Mouse (Mus musculus) intestine, postnatal 0 days (tissue): Measurements from ENCODE around the gene Cdk14. TPM values are rescaled to one million over a fixed set of nuclear protein-coding genes. Genes with fewer than 3 reads are reported as not detected.

Experiments
- ATAC-seq: fragments of 200-750 bp; cut with Nextera tagmentation; 2 replicates; pipeline ENCODE4 v1.8.0; 2017; ENCODE audit warnings: mild to moderate bottlenecking, moderate TSS enrichment, moderate library complexity
- H3K27ac ChIP-seq: fragments of 300-500 bp; sonication (generic); 2 replicates; pipeline ENCODE4 v1.5.1; 2014; ENCODE audit warnings: mild to moderate bottlenecking, low read depth, low read length, moderate library complexity
- H3K27me3 ChIP-seq: fragments of 300-500 bp; sonication (generic); replicated peaks from 2 replicates; pipeline ENCODE4 v1.6.1; 2014; ENCODE audit warnings: low read length, mixed read lengths; ENCODE audit not compliant: control insufficient read depth, insufficient read depth
- H3K36me3 ChIP-seq: fragments of 300-500 bp; sonication (generic); 2 replicates; pipeline ENCODE4 v1.6.1; 2014; ENCODE audit warnings: mild to moderate bottlenecking, moderate library complexity; ENCODE audit not compliant: control insufficient read depth, insufficient read depth
- H3K4me1 ChIP-seq: fragments of 300-500 bp; sonication (generic); replicated peaks from 2 replicates; pipeline ENCODE4 v1.6.1; 2014; ENCODE audit warnings: antibody characterized with exemption, low read length, mixed read lengths; ENCODE audit not compliant: control insufficient read depth, insufficient read depth
- H3K4me2 ChIP-seq: fragments of 300-500 bp; sonication (generic); replicated peaks from 2 replicates; pipeline ENCODE4 v1.6.1; 2014; ENCODE audit warnings: low read depth, mild to moderate bottlenecking, moderate library complexity
- H3K4me3 ChIP-seq: fragments of 300-500 bp; sonication (generic); 2 replicates; pipeline ENCODE4 v1.5.1; 2014; ENCODE audit warnings: low read depth, low read length
- H3K9ac ChIP-seq: fragments of 300-500 bp; sonication (generic); 2 replicates; pipeline ENCODE4 v1.6.1; 2014; ENCODE audit warnings: mild to moderate bottlenecking, low read depth, low read length
- H3K9me3 ChIP-seq: fragments of 300-500 bp; sonication (generic); 2 replicates; pipeline ENCODE4 v1.6.1; 2016; ENCODE audit warnings: mixed run types; ENCODE audit not compliant: control insufficient read depth
- CTCF ChIP-seq: sonication (generic); IDR thresholded peaks from 2 replicates; pipeline ENCODE4 v1.5.1; 2016; ENCODE audit warnings: low read depth, mild to moderate bottlenecking, control low read depth, antibody characterized with exemption, moderate library complexity
- WGBS: fragments of 180-500 bp; shearing (Covaris S2); extraction: QIAGEN DNeasy Blood & Tissue Kit; methylation state at CpG from one replicate; pipeline ENCODE4 v1.1.7; 2014; 5-methylcytosine and 5-hydroxymethylcytosine counted together
- polyA plus RNA-seq: library from polyadenylated mRNA; unstranded; fragments of >200 nt; fragmentation: Nextera tagmentation; extraction: Ambion mirVana; gene quantifications from 2 replicates; pipeline ENCODE4 v1.2.1, GENCODE M21; 2015

Cdk14 gene
- polyA plus RNA-seq, 1 experiment from 2014 or later = 4.4 TPM

- H3K27ac ChIP-seq = no peak overlapping the region
- no peaks in the 10 kb centered on the region for H3K4me1 ChIP-seq
- H3K4me2 ChIP-seq = no peak overlapping the region
- H3K27me3 ChIP-seq = no peaks in the 10 kb centered on the region
- H3K36me3 ChIP-seq = no peaks in the 10 kb centered on the region
- H3K9ac ChIP-seq = no peak overlapping the region
- H3K4me3 ChIP-seq = no peak overlapping the region
- ATAC-seq = no peak
- H3K9me3 ChIP-seq = no peaks in the 10 kb centered on the region
- TF ChIP-seq CTCF = no peak
- 59% methylated on average over 2 of the region's 2 CpGs for WGBS
Measured at GRCm38 (mm10) chr5:4776495-4776894, 643.6 kb downstream of the Cdk14 start.

DNA sequence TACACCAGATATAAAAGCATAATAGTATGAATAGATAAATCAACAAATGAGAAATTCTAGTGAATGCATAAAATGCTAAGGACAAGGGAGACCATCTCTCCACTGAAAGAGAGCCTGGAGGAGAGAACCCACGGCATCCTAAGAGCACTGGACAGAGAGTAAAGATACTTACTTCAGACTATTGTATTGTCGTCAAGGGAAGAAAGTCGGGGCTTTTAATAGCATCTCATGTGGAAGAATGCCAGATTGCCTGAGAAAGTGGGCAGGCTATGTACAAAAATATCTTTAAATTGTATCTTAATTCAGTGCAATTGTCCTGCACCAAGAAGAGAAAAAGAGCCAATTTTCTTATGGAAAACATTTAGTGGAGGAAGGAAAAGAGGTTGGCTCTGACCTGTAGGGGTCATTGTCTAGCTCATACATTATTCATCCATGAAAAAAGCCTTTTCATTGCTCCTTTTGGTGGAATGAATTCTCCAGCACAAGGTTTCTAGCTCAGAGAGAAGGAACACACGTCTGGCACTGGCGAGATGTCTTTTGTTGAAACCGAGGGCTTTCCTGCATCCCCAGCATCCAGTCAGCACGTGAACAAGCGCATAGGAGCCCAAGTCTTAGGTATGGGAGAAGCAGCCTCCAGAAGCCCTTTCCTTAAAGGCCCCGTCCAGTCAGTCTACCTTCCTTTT lies 646.9 kb downstream of the Cdk14 start:
- Histone ChIP-seq H3K27ac (no peak overlapping the region), H3K4me3 (no peak overlapping the region), H3K27me3 (no peaks in the 10 kb centered on the region), H3K36me3 (no peaks in the 10 kb centered on the region), H3K4me1 (no peaks in the 10 kb centered on the region), H3K4me2 (no peak overlapping the region), H3K9ac (no peak overlapping the region), H3K9me3 (no peaks in the 10 kb centered on the region)
- TF ChIP-seq CTCF = no peak
- 60% methylated on average over 9 of the region's 9 CpGs for WGBS
- ATAC-seq = no peak

- 86% methylated on average over 1 of the region's 1 CpGs for WGBS
- Histone ChIP-seq H3K9me3 (no peaks in the 10 kb centered on the region), H3K36me3 (no peaks in the 10 kb centered on the region), H3K27me3 (no peaks in the 10 kb centered on the region), H3K27ac (no peak overlapping the region), H3K4me2 (no peak overlapping the region), H3K4me1 (no peaks in the 10 kb centered on the region), H3K4me3 (no peak overlapping the region), H3K9ac (no peak overlapping the region)
- no peak for ATAC-seq
- TF ChIP-seq CTCF = no peak
Measured at GRCm38 (mm10) chr5:4770609-4771008, 649.5 kb downstream of the Cdk14 start.

GRCm38 (mm10) chr5:4767896-4768295 lies 652.2 kb downstream of the Cdk14 start:
- Histone ChIP-seq H3K36me3 (no peaks in the 10 kb centered on the region), H3K27me3 (no peaks in the 10 kb centered on the region), H3K4me2 (no peak overlapping the region), H3K4me1 (no peaks in the 10 kb centered on the region), H3K9ac (no peak overlapping the region), H3K4me3 (no peak overlapping the region), H3K9me3 (no peaks in the 10 kb centered on the region), H3K27ac (no peak overlapping the region)
- no peak for TF ChIP-seq CTCF
- ATAC-seq = no peak
- WGBS = 40% methylated on average over 2 of the region's 2 CpGs

GRCm38 (mm10) chr5:4766719-4767118 lies 653.4 kb downstream of the Cdk14 start:
- WGBS = 68% methylated on average over 5 of the region's 5 CpGs
- no peaks in the 10 kb centered on the region for H3K4me1 ChIP-seq
- no peaks in the 10 kb centered on the region for H3K9me3 ChIP-seq
- H3K9ac ChIP-seq = no peak overlapping the region
- H3K27me3 ChIP-seq = no peaks in the 10 kb centered on the region
- TF ChIP-seq CTCF = no peak
- no peak for ATAC-seq
- H3K36me3 ChIP-seq = no peaks in the 10 kb centered on the region
- H3K4me3 ChIP-seq = no peak overlapping the region
- H3K27ac ChIP-seq = no peak overlapping the region
- H3K4me2 ChIP-seq = no peak overlapping the region

- no peak overlapping the region for H3K4me2 ChIP-seq
- H3K27ac ChIP-seq = no peak overlapping the region
- no peaks in the 10 kb centered on the region for H3K27me3 ChIP-seq
- H3K4me3 ChIP-seq = no peak overlapping the region
- no peak for ATAC-seq
- no peak overlapping the region for H3K9ac ChIP-seq
- no peaks in the 10 kb centered on the region for H3K4me1 ChIP-seq
- no peaks in the 10 kb centered on the region for H3K36me3 ChIP-seq
- no peak for TF ChIP-seq CTCF
- no peaks in the 10 kb centered on the region for H3K9me3 ChIP-seq
Measured at GRCm38 (mm10) chr5:4761891-4762290, 658.2 kb downstream of the Cdk14 start.
